Mouse (Mus musculus): ENCODE measurements at regions not wholly inside any gene's neighbourhood (a gene's known extent, or its start where the extent isn't known, plus 50 kb on each side); places are given as distances from the start of the nearest gene placed in this dataset.

DNA sequence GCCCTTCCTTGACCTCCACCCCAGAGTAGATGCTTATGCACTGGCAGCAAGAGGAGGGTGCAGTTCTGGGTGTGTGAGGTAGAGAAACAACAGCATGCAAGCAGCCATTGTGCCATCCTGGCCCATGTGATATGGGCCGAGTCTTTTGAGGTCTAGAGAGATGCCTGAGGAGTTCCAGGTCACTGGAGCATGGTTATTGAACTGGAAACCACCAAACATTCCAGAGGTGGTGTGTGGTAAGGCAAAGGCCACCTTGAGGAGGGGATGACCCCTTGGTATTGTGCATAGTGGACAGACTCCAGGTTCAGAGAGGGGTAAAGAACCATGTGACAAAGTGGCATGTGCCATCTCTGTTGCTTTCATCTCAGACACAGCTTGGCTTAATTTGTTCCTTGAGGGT, 107.9 kb upstream of the Stc2 start:
- H3K4me3 ChIP-seq (replicated peaks; ENCODE audit: low read length): no peak overlapping the region
- TF ChIP-seq POLR2A (IDR thresholded peaks at IDR 0.05; ENCODE audit: borderline replicate concordance, extremely low read depth, insufficient read depth, insufficient read length): no peak
- DNase-seq (ENCODE audit: low spot score) (no peak), ATAC-seq (ENCODE audit: low FRiP score, low read depth) (no peak)
- no peaks in the 10 kb centered on the region for H3K9me3 ChIP-seq (ENCODE audit: control insufficient read depth, low read length)
- H3K36me3 ChIP-seq (ENCODE audit: control insufficient read depth, insufficient read depth, low read length): no peaks in the 10 kb centered on the region
- no peak overlapping the region for H3K27ac ChIP-seq (replicated peaks; ENCODE audit: low read depth, low read length)
- no peak overlapping the region for H3K4me2 ChIP-seq (replicated peaks; ENCODE audit: low read depth, low read length, severe bottlenecking)
- 80% methylated on average over 1 of the region's 1 CpGs for WGBS
- no peaks in the 10 kb centered on the region for H3K27me3 ChIP-seq (ENCODE audit: control insufficient read depth, insufficient read depth, low read length)
- no peak overlapping the region for H3K9ac ChIP-seq (ENCODE audit: low read depth, low read length, severe bottlenecking)
- H3K4me1 ChIP-seq (ENCODE audit: control insufficient read depth, insufficient read depth, low read length): no peaks in the 10 kb centered on the region

DNA sequence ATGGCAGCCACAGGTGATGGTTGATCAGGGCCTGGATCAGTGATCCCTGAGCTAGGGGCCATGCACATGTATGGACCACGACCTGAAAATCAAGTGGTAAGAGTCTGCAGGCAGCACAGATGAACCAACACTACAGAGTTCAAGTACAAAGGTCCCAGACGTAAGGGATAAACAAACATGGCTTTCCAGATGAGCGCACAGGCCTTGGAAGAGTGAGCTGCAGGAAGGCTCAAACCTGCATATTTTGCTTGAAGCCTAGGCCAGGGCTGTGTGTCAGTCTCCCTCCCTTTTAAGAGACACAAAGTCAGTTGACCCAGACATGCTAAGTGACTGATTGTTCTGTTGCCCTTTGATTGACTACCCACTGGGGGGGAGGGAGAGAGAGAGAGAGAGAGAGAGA, 107.2 kb upstream of the Stc2 start:
- H3K4me3 ChIP-seq (replicated peaks; ENCODE audit: low read length): no peak overlapping the region
- no peaks in the 10 kb centered on the region for H3K4me1 ChIP-seq (ENCODE audit: control insufficient read depth, insufficient read depth, low read length)
- H3K9me3 ChIP-seq (ENCODE audit: control insufficient read depth, low read length): no peaks in the 10 kb centered on the region
- TF ChIP-seq POLR2A (IDR thresholded peaks at IDR 0.05; ENCODE audit: borderline replicate concordance, extremely low read depth, insufficient read depth, insufficient read length): no peak
- no peak for ATAC-seq (ENCODE audit: low FRiP score, low read depth)
- no peak for DNase-seq (ENCODE audit: low spot score)
- H3K36me3 ChIP-seq (ENCODE audit: control insufficient read depth, insufficient read depth, low read length): no peaks in the 10 kb centered on the region
- 78% methylated on average over 3 of the region's 3 CpGs for WGBS
- no peaks in the 10 kb centered on the region for H3K27me3 ChIP-seq (ENCODE audit: control insufficient read depth, insufficient read depth, low read length)
- H3K9ac ChIP-seq (ENCODE audit: low read depth, low read length, severe bottlenecking): no peak overlapping the region
- no peak overlapping the region for H3K4me2 ChIP-seq (replicated peaks; ENCODE audit: low read depth, low read length, severe bottlenecking)
- no peak overlapping the region for H3K27ac ChIP-seq (replicated peaks; ENCODE audit: low read depth, low read length)

DNA sequence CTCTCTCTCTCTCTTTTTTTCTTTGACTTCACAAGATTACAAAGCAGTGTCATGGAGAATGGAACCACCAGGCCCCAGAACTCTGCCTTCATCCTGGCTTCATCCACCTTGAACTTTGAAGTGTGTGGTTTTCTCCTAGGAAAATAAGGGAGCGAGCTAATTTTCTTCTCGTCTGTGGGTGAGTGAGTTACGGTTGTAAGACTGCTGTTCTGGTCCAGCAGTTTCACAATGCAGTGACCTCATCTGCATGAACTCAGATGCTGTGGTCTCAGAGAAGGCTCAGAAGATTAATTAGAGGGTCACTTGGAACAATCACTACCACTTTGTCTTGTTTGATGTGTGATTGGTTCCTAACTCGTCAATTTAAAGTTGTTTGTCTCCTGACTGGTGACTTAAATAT, 103.1 kb upstream of the Stc2 start:
- ATAC-seq (ENCODE audit: low FRiP score, low read depth) (no peak), DNase-seq (ENCODE audit: low spot score) (no peak)
- Histone ChIP-seq H3K4me1 (ENCODE audit: control insufficient read depth, insufficient read depth, low read length) (no peaks in the 10 kb centered on the region), H3K27me3 (ENCODE audit: control insufficient read depth, insufficient read depth, low read length) (no peaks in the 10 kb centered on the region), H3K9me3 (ENCODE audit: control insufficient read depth, low read length) (no peaks in the 10 kb centered on the region), H3K4me3 (replicated peaks; ENCODE audit: low read length) (no peak overlapping the region), H3K36me3 (ENCODE audit: control insufficient read depth, insufficient read depth, low read length) (no peaks in the 10 kb centered on the region), H3K27ac (replicated peaks; ENCODE audit: low read depth, low read length) (no peak overlapping the region), H3K9ac (ENCODE audit: low read depth, low read length, severe bottlenecking) (no peak overlapping the region), H3K4me2 (replicated peaks; ENCODE audit: low read depth, low read length, severe bottlenecking) (no peak overlapping the region)
- no peak for TF ChIP-seq POLR2A (IDR thresholded peaks at IDR 0.05; ENCODE audit: borderline replicate concordance, extremely low read depth, insufficient read depth, insufficient read length)
- 56% methylated on average over 4 of the region's 4 CpGs for WGBS

DNA sequence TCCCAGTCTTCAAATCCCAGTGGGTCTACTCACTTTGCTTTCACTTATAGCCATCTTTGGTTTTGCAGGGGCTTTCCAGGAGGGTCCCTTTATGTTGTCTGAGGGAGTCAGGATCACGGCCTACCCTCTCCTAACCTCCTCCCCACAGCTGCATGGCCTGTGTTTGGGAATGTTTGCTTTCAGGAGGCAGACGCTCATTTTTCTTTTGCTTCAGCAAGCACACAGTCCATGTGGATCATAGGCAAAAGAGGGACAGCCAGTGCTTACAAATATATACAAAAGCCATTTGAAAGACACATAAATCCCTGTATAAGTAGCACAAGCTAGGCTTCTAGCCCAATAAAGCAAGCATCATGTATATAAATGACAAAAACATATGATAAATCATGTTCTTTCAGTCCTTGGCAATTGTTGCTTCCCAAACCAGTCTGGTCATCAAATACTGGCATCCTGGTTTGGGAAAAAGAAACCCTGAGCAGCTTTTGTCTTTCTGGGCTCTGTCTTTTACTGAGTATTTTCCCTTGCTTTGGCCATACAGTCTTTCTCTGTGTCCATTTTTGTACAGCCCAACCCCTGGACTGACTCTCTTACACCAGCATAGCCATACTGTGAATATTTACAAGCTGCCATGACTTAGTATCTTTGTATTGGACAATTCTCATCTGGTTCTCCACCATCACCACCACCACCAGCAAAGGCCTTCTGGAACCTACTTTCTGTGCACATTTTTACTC, 101.0 kb upstream of the Stc2 start:
- no peak overlapping the region for H3K4me2 ChIP-seq (replicated peaks; ENCODE audit: low read depth, low read length, severe bottlenecking)
- H3K27ac ChIP-seq (replicated peaks; ENCODE audit: low read depth, low read length): no peak overlapping the region
- DNase-seq (ENCODE audit: low spot score) (no peak), ATAC-seq (ENCODE audit: low FRiP score, low read depth) (no peak)
- H3K9me3 ChIP-seq (ENCODE audit: control insufficient read depth, low read length): no peaks in the 10 kb centered on the region
- H3K36me3 ChIP-seq (ENCODE audit: control insufficient read depth, insufficient read depth, low read length): no peaks in the 10 kb centered on the region
- no peak for TF ChIP-seq POLR2A (IDR thresholded peaks at IDR 0.05; ENCODE audit: borderline replicate concordance, extremely low read depth, insufficient read depth, insufficient read length)
- no peak overlapping the region for H3K4me3 ChIP-seq (replicated peaks; ENCODE audit: low read length)
- no peak overlapping the region for H3K9ac ChIP-seq (ENCODE audit: low read depth, low read length, severe bottlenecking)
- WGBS: 69% methylated on average over 2 of the region's 2 CpGs
- H3K4me1 ChIP-seq (ENCODE audit: control insufficient read depth, insufficient read depth, low read length): no peaks in the 10 kb centered on the region
- no peaks in the 10 kb centered on the region for H3K27me3 ChIP-seq (ENCODE audit: control insufficient read depth, insufficient read depth, low read length)

DNA sequence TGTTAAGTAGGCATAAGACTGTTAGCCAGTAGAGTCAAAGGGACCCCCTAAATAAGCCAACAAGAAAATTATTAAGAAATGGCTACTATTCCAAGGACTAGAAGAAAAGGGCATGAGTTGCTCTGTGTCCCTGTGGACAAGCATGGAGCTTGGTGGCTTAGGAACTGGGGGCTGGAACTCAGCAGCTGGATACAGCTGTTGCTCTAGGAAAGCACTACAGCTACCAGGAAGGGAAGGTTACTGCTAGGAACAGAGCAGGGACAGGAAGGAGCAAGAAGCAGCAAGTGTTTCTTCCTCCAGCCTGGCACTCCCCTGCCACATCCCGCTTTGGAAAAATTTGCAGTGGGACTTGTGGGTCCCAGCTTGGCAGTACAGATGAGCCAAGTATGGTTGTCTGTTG, 95.0 kb upstream of the Stc2 start:
- 90% methylated on average over 1 of the region's 1 CpGs for WGBS

More for the DNA sequence above, 95.0 kb upstream of the Stc2 start:
- Histone ChIP-seq H3K4me2 (replicated peaks; ENCODE audit: low read depth, low read length, severe bottlenecking) (no peak overlapping the region), H3K4me3 (replicated peaks; ENCODE audit: low read length) (no peak overlapping the region), H3K4me1 (ENCODE audit: control insufficient read depth, insufficient read depth, low read length) (no peaks in the 10 kb centered on the region), H3K9me3 (ENCODE audit: control insufficient read depth, low read length) (no peaks in the 10 kb centered on the region), H3K27me3 (ENCODE audit: control insufficient read depth, insufficient read depth, low read length) (no peaks in the 10 kb centered on the region), H3K9ac (ENCODE audit: low read depth, low read length, severe bottlenecking) (no peak overlapping the region), H3K36me3 (ENCODE audit: control insufficient read depth, insufficient read depth, low read length) (no peaks in the 10 kb centered on the region), H3K27ac (replicated peaks; ENCODE audit: low read depth, low read length) (no peak overlapping the region)
- DNase-seq (ENCODE audit: low spot score) (no peak), ATAC-seq (ENCODE audit: low FRiP score, low read depth) (no peak)
- no peak for TF ChIP-seq POLR2A (IDR thresholded peaks at IDR 0.05; ENCODE audit: borderline replicate concordance, extremely low read depth, insufficient read depth, insufficient read length)

Data from limb, embryonic 14.5 days (tissue).